Comparison of ENCODE assay signal across 25 mouse cellular contexts in the genomic region with DNA sequence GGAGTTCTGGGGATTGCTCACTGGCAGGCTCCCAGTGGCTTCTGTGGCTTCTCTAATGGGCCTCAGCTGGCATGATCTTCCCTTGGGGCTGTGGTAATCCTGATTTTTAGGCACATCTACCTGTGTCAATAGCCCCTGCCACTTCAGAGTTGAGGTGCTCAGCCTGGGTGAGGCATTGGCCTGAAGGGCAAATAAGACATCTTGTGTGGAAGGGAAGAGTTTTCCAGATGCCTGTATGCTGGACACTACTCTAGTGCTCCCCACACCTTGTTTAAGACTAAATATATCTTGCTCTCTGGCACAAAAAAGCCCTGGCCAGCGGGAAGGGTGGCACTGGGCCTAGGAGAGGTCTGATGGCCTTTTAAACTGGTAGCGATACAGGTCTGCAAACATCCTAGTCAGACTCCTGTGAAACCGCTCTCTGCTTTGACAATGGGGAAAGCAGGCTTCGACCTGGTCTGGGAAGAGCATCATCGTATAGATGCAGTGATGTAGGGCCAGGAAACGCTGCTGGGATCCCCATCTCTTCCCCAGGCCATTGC.
"Had no signal": no experiment of that assay in that cellular context is flagged by ENCODE, and none has a peak within 500 bp of the region (broad histone marks: within the 10 kb centered on the region; RNA-seq: fewer than 3 reads in every experiment).

No protein-coding gene starts in this region.

- DNase-seq: gastrocnemius, postnatal 14 days; heart, adult 18-20 months; heart, postnatal 14 days; heart, postnatal 36 days; kidney, adult 11 months; kidney, adult 2 months; kidney, adult 9 months; kidney, postnatal 14 days; kidney, postnatal 36 days; layer of hippocampus, adult 9-11 months; layer of hippocampus, postnatal 36 days; left cerebral cortex, postnatal 4 days had no signal

- H3K4me1 ChIP-seq: hindbrain, embryonic 13.5 days; hindbrain, embryonic 15.5 days had no signal

- H3K36me3 ChIP-seq: heart, embryonic 13.5 days; heart, embryonic 15.5 days; hindbrain, embryonic 13.5 days; hindbrain, embryonic 15.5 days; liver, embryonic 12.5 days had no signal

- H3K9me3 ChIP-seq: heart, embryonic 13.5 days; heart, embryonic 15.5 days; hindbrain, embryonic 13.5 days; hindbrain, embryonic 15.5 days; kidney, embryonic 15.5 days; limb, embryonic 13.5 days; limb, embryonic 15.5 days; liver, embryonic 12.5 days had no signal

- H3K27me3 ChIP-seq: heart, embryonic 13.5 days; heart, embryonic 15.5 days; hindbrain, embryonic 13.5 days; hindbrain, embryonic 15.5 days; kidney, embryonic 15.5 days; limb, embryonic 13.5 days; limb, embryonic 15.5 days had no signal

- ATAC-seq: hindbrain, postnatal 0 days; intestine, embryonic 16.5 days; liver, embryonic 12.5 days had no signal

- H3K4me2 ChIP-seq: heart, embryonic 11.5 days; heart, embryonic 13.5 days; heart, embryonic 15.5 days; hindbrain, embryonic 13.5 days; hindbrain, embryonic 15.5 days; kidney, embryonic 15.5 days; limb, embryonic 13.5 days; limb, embryonic 15.5 days; liver, embryonic 12.5 days had no signal

- H3K9ac ChIP-seq: heart, embryonic 15.5 days; hindbrain, embryonic 13.5 days; hindbrain, embryonic 15.5 days; kidney, embryonic 15.5 days; limb, embryonic 13.5 days; limb, embryonic 15.5 days; liver, embryonic 12.5 days; liver, embryonic 14.5 days had no signal

- H3K27ac ChIP-seq: heart, embryonic 13.5 days; heart, embryonic 15.5 days; hindbrain, embryonic 13.5 days; hindbrain, embryonic 15.5 days; hindbrain, postnatal 0 days; kidney, embryonic 15.5 days; kidney, postnatal 0 days; limb, embryonic 13.5 days; limb, embryonic 15.5 days; liver, embryonic 12.5 days; liver, embryonic 14.5 days had no signal

- H3K4me3 ChIP-seq: heart, embryonic 13.5 days; heart, embryonic 15.5 days; hindbrain, embryonic 13.5 days; hindbrain, embryonic 15.5 days; kidney, embryonic 15.5 days; limb, embryonic 13.5 days; limb, embryonic 15.5 days; liver, embryonic 12.5 days had no signal
